Mouse (Mus musculus) testis, postnatal 14 days (tissue): ENCODE data around the gene Npy4r.

Experiments
- DNase-seq: peaks from one replicate; pipeline ENCODE4 v3.0.0; 2021; ENCODE audit warnings: low spot score

The Npy4r gene

DNA sequence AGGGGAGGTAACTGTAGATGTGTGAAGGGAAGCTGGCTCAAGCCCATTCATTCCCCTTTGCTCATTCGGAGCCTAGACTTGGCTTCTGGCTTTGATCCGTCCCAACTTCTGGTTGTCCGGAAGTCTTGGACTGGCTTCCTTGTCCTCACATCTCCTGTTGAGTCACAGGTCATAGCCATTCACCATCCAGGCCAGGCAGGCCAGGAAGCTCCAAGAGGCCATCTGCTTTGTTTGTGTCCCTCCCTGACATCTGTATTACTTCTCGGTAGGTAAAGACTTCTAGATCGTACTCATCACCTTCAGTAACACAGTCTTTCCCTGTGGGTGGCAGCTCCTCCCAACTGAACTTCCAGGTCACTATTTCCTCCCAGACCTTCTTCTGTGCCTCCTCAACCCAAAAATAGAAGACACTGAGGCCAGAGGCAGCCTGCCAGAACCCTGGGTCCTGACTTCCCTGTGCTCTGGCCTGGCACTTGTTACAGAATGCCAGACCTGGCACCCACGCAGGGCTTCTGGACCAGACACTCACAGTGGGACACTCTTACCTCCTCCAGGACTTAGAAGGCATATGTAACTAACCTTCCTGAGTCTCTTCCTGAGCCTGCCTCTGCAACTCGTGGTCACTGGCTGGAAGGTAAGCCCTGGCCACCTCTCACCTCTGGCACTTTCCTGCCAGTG is 33.1 kb downstream of the Npy4r start:
- DNase-seq: no peak

DNA sequence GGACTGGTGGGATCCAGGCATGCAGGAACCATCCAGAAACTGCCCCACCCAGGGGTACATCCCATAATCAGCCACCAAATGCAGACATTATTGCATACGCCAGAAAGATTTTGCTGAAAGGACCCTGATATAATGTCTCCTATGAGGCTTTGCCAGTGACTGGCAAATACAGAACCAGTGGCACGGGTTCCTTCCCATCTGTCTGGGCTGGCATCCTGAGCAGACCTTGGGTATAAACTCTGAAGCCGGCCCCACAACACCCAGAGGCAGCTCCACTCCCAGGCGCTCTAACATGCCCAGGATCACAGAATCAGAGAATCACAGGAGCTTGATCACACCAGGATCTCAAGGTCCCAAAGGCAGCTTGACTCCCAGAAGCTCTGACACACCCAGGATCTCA is 38.0 kb downstream of the Npy4r start:
- no peak for DNase-seq

GRCm38 (mm10) chr14:34107594-34107993 is 44.7 kb downstream of the Npy4r start:
- DNase-seq: no peak

- peak; percentile 51 for DNase-seq
Measured at GRCm38 (mm10) chr14:34106389-34107062, 45.8 kb downstream of the Npy4r start.

- no peak for DNase-seq
Measured at GRCm38 (mm10) chr14:34104892-34105291, 47.4 kb downstream of the Npy4r start.

DNA sequence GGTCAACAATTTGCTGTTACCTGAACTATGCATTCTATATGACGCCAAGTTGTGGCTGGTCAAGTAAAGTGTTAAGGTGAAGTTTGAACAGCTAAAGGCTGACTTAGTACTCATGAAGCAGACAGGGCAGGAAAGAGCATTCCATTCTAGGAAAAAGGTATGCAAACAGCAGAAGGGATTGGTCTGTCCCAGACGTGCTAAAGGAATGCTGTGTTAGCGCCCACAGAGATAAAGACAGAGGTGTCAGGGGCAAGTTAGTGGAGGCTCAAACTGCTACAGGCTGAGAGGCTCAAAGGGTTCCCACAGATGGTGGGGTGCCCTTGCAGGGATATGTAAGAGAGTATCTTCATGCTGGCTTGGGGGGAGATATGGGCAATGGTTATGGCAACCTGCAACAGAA is 48.4 kb downstream of the Npy4r start:
- DNase-seq: no peak

GRCm38 (mm10) chr14:34102601-34103000 is 49.7 kb downstream of the Npy4r start, which contains the start of gene A630023A22Rik:
Gene A630023A22Rik (minus strand): TSS chr14:34102754.
- DNase-seq: no peak

DNA sequence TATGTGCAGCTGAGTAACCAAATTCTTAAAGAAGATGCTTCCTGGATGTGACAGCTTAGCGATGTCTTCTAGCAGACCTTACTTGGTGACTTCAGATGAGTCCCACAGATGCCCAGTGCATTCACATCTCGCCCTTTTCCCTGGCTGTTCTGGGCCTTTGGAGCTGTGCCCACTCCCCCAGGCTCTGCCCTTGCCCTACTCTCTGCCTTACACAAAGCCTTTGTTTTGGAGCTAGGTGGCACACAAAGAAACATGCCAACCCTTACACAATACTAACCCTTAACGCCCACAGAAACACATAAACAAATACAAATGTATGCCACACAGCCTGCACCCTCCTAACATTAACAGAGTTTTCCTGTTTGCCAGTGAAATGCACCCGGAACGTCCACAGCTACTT is 56.1 kb downstream of the Npy4r start:
- DNase-seq: no peak
